Mouse (Mus musculus) neutrophil, adult 5-6 weeks (primary cell): ENCODE measurements around the gene Eri3. TPM values are rescaled to one million over a fixed set of nuclear protein-coding genes. Genes with fewer than 3 reads are reported as not detected.

ENCODE experiments used
- ATAC-seq: fragments of 151-379, 151-347 bp; 2 replicates; pipeline ENCODE4 v1.8.0; 2017; ENCODE audit warnings: mild to moderate bottlenecking, moderate TSS enrichment; ENCODE audit not compliant: insufficient number of reproducible peaks, poor library complexity, low FRiP score, severe bottlenecking; ENCODE audit errors: extremely low read depth
- total RNA-seq: library from RNA; stranded (forward); fragments of 200-1000 nt; gene quantifications from 2 replicates; pipeline ENCODE4 v1.2.3, GENCODE M21; 2017

The Eri3 gene
- total RNA-seq, 1 experiment from 2014 or later, result 19.3 TPM

DNA sequence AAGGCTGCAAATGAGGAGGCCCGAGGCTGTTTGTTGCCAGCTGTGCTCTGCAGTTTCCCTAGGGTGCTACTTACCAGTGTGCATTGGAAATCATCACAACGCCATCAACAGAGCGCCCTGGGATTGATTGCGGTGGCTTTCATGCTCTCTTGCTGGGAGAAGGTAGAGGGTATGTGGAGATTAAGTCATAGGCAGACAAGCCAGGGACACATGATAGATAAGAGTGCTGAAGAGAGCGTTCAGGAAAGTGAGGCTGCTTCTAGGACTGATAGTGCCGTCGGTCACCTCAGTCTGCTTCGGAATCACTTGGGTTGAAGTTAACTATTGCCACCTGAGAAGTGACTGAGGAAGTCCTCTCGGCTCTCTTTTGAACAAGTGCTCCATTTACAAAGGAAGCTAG is 13.8 kb downstream of the Eri3 start:
- no peak for ATAC-seq

DNA sequence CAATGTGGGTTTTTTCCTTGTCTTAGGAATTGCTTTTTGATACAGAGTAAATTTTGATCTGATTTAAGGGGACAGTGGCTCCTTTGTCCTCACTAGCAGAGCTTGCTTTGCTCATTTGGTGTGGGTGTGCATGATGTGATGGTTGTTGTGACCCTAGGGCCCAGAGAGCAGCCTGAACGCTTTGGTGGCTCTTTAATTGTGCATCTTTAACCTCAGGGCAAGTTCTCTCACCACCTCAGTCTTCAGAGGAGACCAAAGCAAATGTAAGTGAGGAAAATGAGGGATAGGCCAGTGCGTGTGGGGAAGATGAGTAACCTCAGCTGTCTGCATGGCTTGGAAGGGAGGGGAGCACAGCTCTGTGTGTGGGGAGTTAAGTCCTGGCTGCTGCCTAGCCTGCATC is 18.7 kb downstream of the Eri3 start:
- no peak for ATAC-seq

- no peak for ATAC-seq
Measured at GRCm38 (mm10) chr4:117570964-117571363, 20.8 kb downstream of the Eri3 start.

GRCm38 (mm10) chr4:117577579-117577978 is 27.4 kb downstream of the Eri3 start:
- no peak for ATAC-seq

GRCm38 (mm10) chr4:117581626-117582025 is 31.5 kb downstream of the Eri3 start:
- ATAC-seq, result no peak

DNA sequence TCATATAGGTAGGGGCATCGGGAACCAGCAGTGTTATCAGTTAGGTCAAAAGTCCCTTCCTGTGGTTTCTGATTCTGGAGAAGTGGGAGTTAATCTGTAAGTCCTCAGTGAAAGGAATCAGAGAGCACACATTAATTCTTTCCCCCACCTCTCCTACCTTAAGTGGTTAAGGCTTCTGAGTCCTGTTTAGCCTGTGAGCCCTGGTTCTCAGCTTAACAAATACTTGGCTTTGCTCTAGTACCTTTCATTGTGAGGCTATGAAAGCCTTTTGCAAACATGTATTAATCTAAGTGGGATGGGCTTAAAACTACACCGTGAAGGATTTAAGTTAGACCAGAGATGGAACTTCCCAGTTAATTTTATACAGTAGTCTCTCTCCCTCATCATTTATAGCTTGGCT is 35.8 kb downstream of the Eri3 start:
- no peak for ATAC-seq

GRCm38 (mm10) chr4:117587447-117587846 is 37.3 kb downstream of the Eri3 start:
- ATAC-seq, result no peak

GRCm38 (mm10) chr4:117589081-117589660 is 39.0 kb downstream of the Eri3 start:
- no peak for ATAC-seq

DNA sequence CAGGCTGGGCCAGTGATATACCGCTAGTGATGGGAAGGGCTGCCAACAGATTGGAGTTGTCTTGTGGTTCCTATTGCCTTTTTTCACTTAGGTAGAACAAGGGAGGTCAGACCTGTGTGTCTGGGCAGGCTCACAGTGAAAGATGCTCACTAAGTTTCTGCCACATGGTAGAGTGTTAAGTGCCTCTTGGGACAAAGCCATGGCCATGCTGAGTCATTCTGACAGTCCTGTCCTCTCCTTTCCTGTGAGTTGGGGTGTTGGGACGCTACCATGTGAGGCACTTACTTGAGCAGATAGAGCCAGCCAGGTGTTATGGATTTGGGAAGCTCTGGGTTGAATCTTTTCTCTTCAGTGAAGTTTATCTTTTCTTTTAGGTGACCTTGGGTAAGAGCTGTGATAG is 40.6 kb downstream of the Eri3 start:
- no peak for ATAC-seq

DNA sequence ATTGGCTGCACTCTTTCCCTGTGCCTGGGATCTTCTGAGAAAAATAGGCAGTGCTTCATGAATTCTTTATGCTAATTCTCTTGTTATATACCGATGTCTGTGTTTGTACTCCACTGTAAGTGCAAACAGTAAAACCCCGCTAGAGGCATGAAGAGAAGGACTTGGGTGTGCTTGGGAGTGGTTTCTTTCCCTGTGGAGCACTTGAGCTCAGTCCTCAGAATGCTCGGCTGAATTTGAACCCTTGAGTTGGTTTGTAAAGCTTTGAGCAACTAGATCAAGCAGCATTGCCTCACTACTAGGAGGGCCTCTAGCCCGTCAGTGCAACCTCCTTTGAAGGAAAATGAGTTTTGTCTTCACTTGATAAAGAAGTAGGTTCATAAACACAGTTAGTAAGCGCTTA is 42.0 kb downstream of the Eri3 start:
- ATAC-seq, result no peak

- no peak for ATAC-seq
Measured at GRCm38 (mm10) chr4:117595293-117595692, 45.1 kb downstream of the Eri3 start.

- ATAC-seq, result no peak
Measured at GRCm38 (mm10) chr4:117599986-117600565, 49.9 kb downstream of the Eri3 start.

GRCm38 (mm10) chr4:117601338-117601776 is 51.2 kb downstream of the Eri3 start:
- ATAC-seq, result no peak

DNA sequence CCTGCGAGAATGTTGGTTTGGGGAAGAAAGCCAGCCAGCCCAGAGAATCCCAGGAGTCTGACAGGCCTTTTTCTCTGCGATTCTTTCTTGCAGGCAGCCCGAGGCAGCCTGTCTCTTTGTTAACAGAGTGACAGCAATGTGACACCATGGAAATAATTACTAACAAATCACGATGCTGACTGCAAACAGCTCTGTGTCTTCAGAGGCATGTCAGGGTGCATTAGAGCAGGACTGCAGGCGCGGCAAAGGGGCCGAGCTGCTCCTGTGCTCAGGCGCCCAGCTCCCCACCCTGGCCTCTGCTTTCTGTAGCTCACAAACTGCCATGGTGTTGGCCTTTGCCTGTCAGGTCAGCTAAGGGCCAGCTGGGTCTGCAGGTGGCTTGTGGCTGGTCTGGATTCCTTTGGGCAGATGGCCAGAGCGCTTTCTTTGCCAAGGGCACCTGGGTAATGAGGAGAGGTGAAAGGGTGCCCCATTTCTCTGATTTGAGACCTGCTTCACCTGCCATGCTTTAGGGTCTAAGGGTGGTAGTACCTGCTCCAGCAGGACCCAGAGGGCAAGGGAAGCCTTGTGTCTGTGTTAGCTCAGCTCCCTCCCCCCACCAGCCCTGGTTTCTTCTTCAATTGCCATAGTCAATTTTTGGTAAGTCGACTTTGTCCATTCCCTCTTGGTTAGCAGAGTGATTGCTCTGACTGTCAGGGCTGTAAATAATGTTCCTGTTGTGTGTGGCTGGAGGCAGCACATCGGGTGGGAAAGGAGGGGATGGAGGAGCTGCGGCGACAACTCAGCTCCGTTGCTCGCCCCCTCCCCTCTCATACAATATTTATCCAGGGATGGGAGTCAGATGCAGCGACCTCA is 55.2 kb downstream of the Eri3 start:
- no peak for ATAC-seq

GRCm38 (mm10) chr4:117605954-117606227 is 55.7 kb downstream of the Eri3 start:
- ATAC-seq, result no peak

- ATAC-seq, result no peak
Measured at GRCm38 (mm10) chr4:117606831-117607610, 56.9 kb downstream of the Eri3 start.

GRCm38 (mm10) chr4:117608265-117608664 is 58.1 kb downstream of the Eri3 start:
- ATAC-seq, result no peak

- no peak for ATAC-seq
Measured at GRCm38 (mm10) chr4:117609371-117610039, 59.3 kb downstream of the Eri3 start.

DNA sequence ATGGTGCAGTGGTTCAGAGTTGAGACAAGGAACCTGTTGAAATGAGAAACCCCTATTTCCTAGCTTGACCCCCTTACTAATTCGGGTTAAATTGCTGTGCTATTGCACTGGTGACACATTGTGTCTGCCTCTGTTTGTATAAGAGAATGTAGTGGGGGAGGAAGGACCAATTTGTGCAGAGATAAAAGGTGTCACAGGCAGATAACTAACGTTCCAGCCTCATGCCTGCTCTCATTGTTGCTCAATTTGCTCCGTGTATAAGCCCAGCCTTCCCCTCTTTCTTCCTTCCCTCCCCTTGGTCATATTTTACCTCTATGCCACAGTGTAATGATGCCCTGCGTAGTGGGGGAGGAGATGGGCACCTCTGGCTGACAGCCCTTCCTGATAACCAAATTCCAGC is 61.2 kb downstream of the Eri3 start:
- no peak for ATAC-seq
